Mouse (Mus musculus): ENCODE data around the gene Blmh. TPM values are rescaled to one million over a fixed set of nuclear protein-coding genes. Genes with fewer than 3 reads are reported as not detected.

Blmh gene
- polyA plus RNA-seq, 1 experiment = 159 TPM

DNA sequence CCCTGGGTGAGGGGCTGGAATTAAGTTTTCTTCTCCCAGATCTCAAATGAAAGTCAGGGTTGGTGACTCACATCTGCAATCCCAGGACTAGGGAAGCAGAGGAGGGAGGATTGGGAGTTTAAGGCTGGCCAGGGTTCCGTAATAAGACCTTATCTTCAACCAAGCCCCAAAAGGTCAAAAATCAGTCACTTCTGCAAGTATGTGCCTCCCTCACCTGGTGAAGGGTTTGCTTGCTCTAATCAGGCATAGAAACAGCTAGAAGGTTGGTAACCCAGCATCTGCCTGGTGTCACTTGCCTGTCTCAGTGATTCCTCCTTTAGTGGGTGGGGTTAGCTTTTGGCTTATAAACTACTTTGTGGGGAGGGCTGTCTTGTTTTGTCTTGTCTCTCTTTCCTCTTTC is 77.8 kb downstream of the Blmh start:
- peaks cover 49% of the 10 kb centered on the region for H3K4me1 ChIP-seq (ENCODE audit: control insufficient read depth, insufficient read depth, low read length)
- TF ChIP-seq CTCF (IDR thresholded peaks at IDR 0.05; ENCODE audit: insufficient read depth, low read depth, low read length) (no peak), POLR2A (IDR thresholded peaks at IDR 0.05; ENCODE audit: insufficient read depth, low read depth, low read length) (no peak)
- H3K4me3 ChIP-seq (ENCODE audit: insufficient read depth, low read depth, low read length) = no peak overlapping the region
- H3K27ac ChIP-seq (ENCODE audit: insufficient read depth, low read depth, low read length) = no peak overlapping the region
- 46% methylated on average over 1 of the region's 1 CpGs for WGBS

DNA sequence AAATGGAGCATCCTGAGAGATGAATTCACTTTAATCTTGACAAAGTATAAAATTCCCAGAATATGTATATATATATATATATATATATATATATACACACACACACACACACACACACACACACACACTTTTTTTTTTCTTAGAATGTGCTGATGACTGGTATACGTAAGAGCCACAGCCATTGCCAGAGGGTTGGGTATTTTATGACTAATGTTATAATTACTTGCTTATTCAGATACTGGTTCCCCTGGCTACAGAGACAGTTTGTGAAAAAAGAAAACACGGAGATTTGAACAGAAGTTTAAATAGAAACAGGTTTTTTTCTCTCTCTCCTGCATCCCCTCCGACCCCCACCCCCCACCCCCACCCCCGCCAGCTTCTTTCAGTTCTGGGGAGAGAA is 81.3 kb downstream of the Blmh start:
- Histone ChIP-seq H3K27ac (ENCODE audit: insufficient read depth, low read depth, low read length) (no peak overlapping the region), H3K4me1 (ENCODE audit: control insufficient read depth, insufficient read depth, low read length) (peaks cover 38% of the 10 kb centered on the region), H3K4me3 (ENCODE audit: insufficient read depth, low read depth, low read length) (no peak overlapping the region)
- TF ChIP-seq POLR2A (IDR thresholded peaks at IDR 0.05; ENCODE audit: insufficient read depth, low read depth, low read length) (no peak), CTCF (IDR thresholded peaks at IDR 0.05; ENCODE audit: insufficient read depth, low read depth, low read length) (no peak)
- 14% methylated on average over 4 of the region's 4 CpGs for WGBS

GRCm38 (mm10) chr11:77006616-77007015 is 82.0 kb downstream of the Blmh start:
- H3K4me3 ChIP-seq (ENCODE audit: insufficient read depth, low read depth, low read length) = no peak overlapping the region
- peaks cover 36% of the 10 kb centered on the region for H3K4me1 ChIP-seq (ENCODE audit: control insufficient read depth, insufficient read depth, low read length)
- TF ChIP-seq CTCF (IDR thresholded peaks at IDR 0.05; ENCODE audit: insufficient read depth, low read depth, low read length) (no peak), POLR2A (IDR thresholded peaks at IDR 0.05; ENCODE audit: insufficient read depth, low read depth, low read length) (no peak)
- H3K27ac ChIP-seq (ENCODE audit: insufficient read depth, low read depth, low read length) = peak overlapping the region; percentile 75
- 19% methylated on average over 6 of the region's 6 CpGs for WGBS

DNA sequence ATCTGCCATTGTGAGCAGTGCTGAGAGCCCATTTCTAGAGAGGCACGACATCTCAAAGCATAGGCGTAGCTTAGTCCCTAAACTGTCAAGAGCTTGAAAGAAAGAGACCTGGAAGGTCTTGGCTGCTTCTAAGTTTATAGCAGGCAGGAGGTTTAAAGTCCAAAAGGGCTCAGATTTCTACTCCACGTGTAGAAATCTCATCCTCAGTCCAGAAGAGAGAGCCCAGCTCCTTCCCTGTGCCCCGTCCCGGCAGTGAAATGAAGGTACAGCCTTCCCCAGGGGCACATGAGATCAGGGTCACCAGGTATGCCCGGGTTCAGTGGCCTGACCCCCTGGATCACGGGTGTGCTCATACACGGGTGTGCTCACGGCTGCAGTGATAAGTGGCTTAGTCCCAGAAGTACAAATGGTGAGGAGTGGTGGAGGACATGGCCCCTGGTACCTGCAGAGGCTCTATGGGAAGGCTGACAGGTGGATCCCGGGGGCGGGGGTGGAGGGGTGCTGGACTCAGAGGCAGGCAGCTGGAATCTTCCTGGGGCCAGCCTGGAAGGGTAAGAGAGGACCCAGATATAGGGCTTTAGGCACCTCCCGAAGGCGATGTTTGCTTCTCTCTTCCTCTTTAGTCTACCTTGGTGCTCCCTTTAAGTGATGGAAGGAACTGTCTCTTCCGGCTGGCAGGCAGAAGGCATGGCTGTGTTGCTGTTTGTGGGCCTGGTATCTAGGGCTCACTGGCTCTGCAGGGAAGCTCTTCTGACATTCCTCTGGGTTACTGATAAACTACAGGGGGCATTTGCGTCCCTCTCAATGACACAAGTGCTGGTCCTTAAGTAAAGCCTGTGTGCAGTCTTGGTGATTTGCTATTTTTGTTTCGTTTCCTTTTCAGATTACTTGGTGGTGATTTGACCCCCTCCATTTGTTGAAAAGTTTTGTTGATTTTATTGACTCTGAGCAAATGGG is 84.7 kb downstream of the Blmh start:
- TF ChIP-seq POLR2A (IDR thresholded peaks at IDR 0.05; ENCODE audit: insufficient read depth, low read depth, low read length) (no peak), CTCF (IDR thresholded peaks at IDR 0.05; ENCODE audit: insufficient read depth, low read depth, low read length) (no peak)
- 87% methylated on average over 16 of the region's 16 CpGs for WGBS
- H3K27ac ChIP-seq (ENCODE audit: insufficient read depth, low read depth, low read length) = no peak overlapping the region
- peaks cover 22% of the 10 kb centered on the region for H3K4me1 ChIP-seq (ENCODE audit: control insufficient read depth, insufficient read depth, low read length)
- H3K4me3 ChIP-seq (ENCODE audit: insufficient read depth, low read depth, low read length) = no peak overlapping the region

DNA sequence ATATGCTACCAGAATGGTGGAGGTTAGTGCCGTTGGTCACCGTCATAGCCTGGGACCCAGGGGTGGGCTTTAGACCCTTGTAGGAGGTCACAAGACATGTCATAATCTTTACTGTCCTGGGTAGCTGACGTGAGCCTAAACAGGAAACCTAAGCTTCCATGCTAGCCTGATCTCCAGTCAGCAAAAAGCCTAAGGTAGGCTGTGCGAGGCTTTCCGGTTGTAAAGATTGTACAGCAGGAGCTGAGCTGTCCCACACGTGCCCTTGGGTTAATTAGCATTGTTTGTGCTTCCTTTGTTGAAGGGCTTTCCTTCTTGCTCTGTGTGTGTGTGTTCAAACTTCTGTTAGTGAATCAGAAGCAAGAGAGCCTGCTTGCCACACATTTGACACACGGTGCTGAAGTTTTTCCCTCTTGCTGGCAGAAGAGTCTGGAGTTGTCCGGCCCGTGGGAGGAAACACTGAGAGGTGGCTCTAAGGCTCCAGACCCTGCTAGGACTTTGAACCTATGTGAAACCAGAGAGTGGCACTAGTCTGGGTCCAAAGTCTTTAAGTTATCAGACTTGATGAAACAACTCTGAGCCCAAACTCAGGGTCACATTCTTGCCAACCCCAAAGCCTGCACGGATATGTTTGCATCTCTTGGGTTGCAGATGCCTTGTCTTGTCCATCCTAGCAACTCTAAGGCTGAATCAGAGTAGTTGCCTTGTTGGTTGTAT is 86.3 kb downstream of the Blmh start:
- Histone ChIP-seq H3K27ac (ENCODE audit: insufficient read depth, low read depth, low read length) (no peak overlapping the region), H3K4me3 (ENCODE audit: insufficient read depth, low read depth, low read length) (no peak overlapping the region), H3K4me1 (ENCODE audit: control insufficient read depth, insufficient read depth, low read length) (peaks cover 16% of the 10 kb centered on the region)
- 78% methylated on average over 10 of the region's 10 CpGs for WGBS
- no peak for TF ChIP-seq CTCF (IDR thresholded peaks at IDR 0.05; ENCODE audit: insufficient read depth, low read depth, low read length)
- no peak for TF ChIP-seq POLR2A (IDR thresholded peaks at IDR 0.05; ENCODE audit: insufficient read depth, low read depth, low read length)

GRCm38 (mm10) chr11:77018046-77018445 is 93.4 kb downstream of the Blmh start:
- Histone ChIP-seq H3K4me3 (ENCODE audit: insufficient read depth, low read depth, low read length) (no peak overlapping the region), H3K4me1 (ENCODE audit: control insufficient read depth, insufficient read depth, low read length) (0 out of 2 replicates have a peak, but pooled peaks cover 3% of the 10 kb centered on the region), H3K27ac (ENCODE audit: insufficient read depth, low read depth, low read length) (no peak overlapping the region)
- WGBS = 87% methylated on average over 11 of the region's 11 CpGs
- TF ChIP-seq POLR2A (IDR thresholded peaks at IDR 0.05; ENCODE audit: insufficient read depth, low read depth, low read length) = no peak
- no peak for TF ChIP-seq CTCF (IDR thresholded peaks at IDR 0.05; ENCODE audit: insufficient read depth, low read depth, low read length)

GRCm38 (mm10) chr11:77019539-77019938 is 94.9 kb downstream of the Blmh start:
- H3K4me1 ChIP-seq (ENCODE audit: control insufficient read depth, insufficient read depth, low read length) = no peaks in the 10 kb centered on the region
- H3K27ac ChIP-seq (ENCODE audit: insufficient read depth, low read depth, low read length) = no peak overlapping the region
- no peak overlapping the region for H3K4me3 ChIP-seq (ENCODE audit: insufficient read depth, low read depth, low read length)
- 85% methylated on average over 8 of the region's 8 CpGs for WGBS
- TF ChIP-seq CTCF (IDR thresholded peaks at IDR 0.05; ENCODE audit: insufficient read depth, low read depth, low read length) = no peak
- TF ChIP-seq POLR2A (IDR thresholded peaks at IDR 0.05; ENCODE audit: insufficient read depth, low read depth, low read length) = no peak

DNA sequence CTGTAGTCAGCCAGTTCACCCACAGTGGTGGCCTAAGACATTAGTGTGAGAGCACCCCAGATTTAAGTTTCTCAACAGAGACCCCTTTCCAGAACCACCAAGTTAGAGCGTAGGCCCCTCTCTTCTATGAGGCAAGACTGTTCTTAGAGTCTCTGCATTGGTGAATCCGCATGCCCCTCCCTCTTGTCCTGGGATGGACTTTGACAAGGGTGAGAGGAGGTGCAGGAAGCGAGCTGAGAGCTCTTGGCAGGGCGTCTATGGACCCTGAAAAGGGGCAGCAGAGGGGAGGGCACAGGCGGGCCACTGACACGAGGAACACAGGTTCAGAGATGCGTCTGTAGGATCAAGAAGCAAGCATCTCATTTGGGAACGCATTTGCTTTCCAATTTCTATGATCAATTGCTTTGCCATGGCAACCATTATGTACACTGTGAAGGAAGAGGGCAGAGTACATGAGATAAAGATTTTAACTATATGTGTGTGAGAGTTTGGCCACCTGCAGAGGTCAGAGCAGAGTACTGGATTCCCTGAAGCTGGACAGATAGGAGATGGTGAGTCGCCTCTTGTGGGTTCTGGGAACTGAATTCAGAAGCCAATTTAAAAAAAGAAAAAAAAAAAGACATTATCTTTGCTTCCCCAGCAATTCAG is 97.3 kb downstream of the Blmh start:
- no peaks in the 10 kb centered on the region for H3K4me1 ChIP-seq (ENCODE audit: control insufficient read depth, insufficient read depth, low read length)
- H3K4me3 ChIP-seq (ENCODE audit: insufficient read depth, low read depth, low read length) = no peak overlapping the region
- no peak for TF ChIP-seq POLR2A (IDR thresholded peaks at IDR 0.05; ENCODE audit: insufficient read depth, low read depth, low read length)
- no peak for TF ChIP-seq CTCF (IDR thresholded peaks at IDR 0.05; ENCODE audit: insufficient read depth, low read depth, low read length)
- 70% methylated on average over 9 of the region's 9 CpGs for WGBS
- no peak overlapping the region for H3K27ac ChIP-seq (ENCODE audit: insufficient read depth, low read depth, low read length)
